Mouse (Mus musculus) MEL (cell line): ENCODE results near the gene Prkar1a. TPM values are rescaled to one million over a fixed set of nuclear protein-coding genes. Genes with fewer than 3 reads are reported as not detected.

ENCODE experiments used
- DNase-seq: peaks from one replicate; pipeline ENCODE4 v3.0.0; 2011; ENCODE audit warnings: low read depth, low spot score
- H3K27ac ChIP-seq: 2 replicates; pipeline ENCODE4 v1.5.1; 2012; ENCODE audit warnings: low read depth, mild to moderate bottlenecking, control low read depth, low read length, moderate library complexity; ENCODE audit not compliant: control insufficient read depth
- H3K27me3 ChIP-seq, 2 experiments: fragments of 150-350 bp in 1 of 2; sonication (generic) in 1 of 2; 2 replicates each; pipeline ENCODE4 v1.6.1; 2012; ENCODE audit warnings: low read length in 2 of 2, mild to moderate bottlenecking in 2 of 2, improper control_type of control experiment in 1 of 2, moderate library complexity in 1 of 2; ENCODE audit not compliant: insufficient read depth in 2 of 2, control insufficient read depth in 1 of 2
- H3K36me3 ChIP-seq, 2 experiments: 2 replicates each; pipeline ENCODE4 v1.6.1; 2012 to 2014; ENCODE audit warnings: low read length in 2 of 2, improper control_type of control experiment in 1 of 2, inconsistent platforms in 1 of 2, mild to moderate bottlenecking in 1 of 2; ENCODE audit not compliant: insufficient read depth in 2 of 2, control insufficient read depth in 1 of 2
- H3K4me1 ChIP-seq, 2 experiments: fragments of 150-350 bp in 1 of 2; sonication (generic) in 1 of 2; 2 replicates each; pipeline ENCODE4 v1.6.1; 2012; ENCODE audit warnings: low read length in 2 of 2, improper control_type of control experiment in 1 of 2, mild to moderate bottlenecking in 1 of 2; ENCODE audit not compliant: insufficient read depth in 2 of 2, control insufficient read depth in 1 of 2
- H3K4me3 ChIP-seq, 2 experiments: fragments of 150-350 bp in 1 of 2; sonication (generic) in 1 of 2; 2 replicates each; pipeline ENCODE4 v1.5.1; 2012; ENCODE audit warnings: low read depth in 2 of 2, low read length in 2 of 2, mild to moderate bottlenecking in 2 of 2, moderate library complexity in 2 of 2, control low read depth in 1 of 2, improper control_type of control experiment in 1 of 2; ENCODE audit not compliant: control insufficient read depth in 1 of 2, insufficient read depth in 1 of 2
- H3K79me2 ChIP-seq: 2 replicates; pipeline ENCODE4 v1.6.1; 2012; ENCODE audit warnings: mild to moderate bottlenecking, low read length, moderate library complexity; ENCODE audit not compliant: control insufficient read depth, poor library complexity, insufficient read depth
- H3K9ac ChIP-seq: 2 replicates; pipeline ENCODE4 v1.6.1; 2012; ENCODE audit warnings: low read depth, mild to moderate bottlenecking, control low read depth, low read length, moderate library complexity; ENCODE audit not compliant: control insufficient read depth, poor library complexity, severe bottlenecking
- H3K9me3 ChIP-seq: fragments of 150-350 bp; sonication (generic); replicated peaks from 2 replicates; pipeline ENCODE4 v1.6.1; 2012; ENCODE audit warnings: mild to moderate bottlenecking, low read length, improper control_type of control experiment, moderate library complexity; ENCODE audit not compliant: insufficient read depth
- CHD2 ChIP-seq: IDR thresholded peaks from 2 replicates; pipeline ENCODE4 v1.6.1; 2011; ENCODE audit warnings: low read length, improper control_type of control experiment
- CTCF ChIP-seq, 3 experiments: IDR thresholded peaks in 2 of 3; conservative IDR thresholded peaks in 1 of 3; 2 replicates each; pipeline ENCODE4 v1.5.1; 2011 to 2012; ENCODE audit warnings: low read length in 3 of 3, low read depth in 2 of 3, mild to moderate bottlenecking in 2 of 3, improper control_type of control experiment in 1 of 3, inconsistent platforms in 1 of 3, mixed read lengths in 1 of 3, moderate library complexity in 1 of 3; ENCODE audit not compliant: control insufficient read depth in 1 of 3, insufficient read depth in 1 of 3, poor library complexity in 1 of 3, severe bottlenecking in 1 of 3
- ELF1 ChIP-seq: IDR thresholded peaks from 2 replicates; pipeline ENCODE4 v1.6.1; 2014; ENCODE audit warnings: low read depth, mild to moderate bottlenecking, inconsistent platforms, low read length, improper control_type of control experiment, moderate library complexity
- EP300 ChIP-seq, 2 experiments: IDR thresholded peaks; 2 replicates each; pipeline ENCODE4 v1.6.1; 2011; ENCODE audit warnings: improper control_type of control experiment in 2 of 2, low read length in 2 of 2, low read depth in 1 of 2, mild to moderate bottlenecking in 1 of 2
- GATA1 ChIP-seq: IDR thresholded peaks from 2 replicates; pipeline ENCODE4 v1.6.1; 2011; ENCODE audit warnings: low read depth, low read length, improper control_type of control experiment
- HCFC1 ChIP-seq: IDR thresholded peaks from 2 replicates; pipeline ENCODE4 v1.6.1; 2012; ENCODE audit warnings: low read depth, mild to moderate bottlenecking, inconsistent platforms, low read length, improper control_type of control experiment, moderate library complexity
- MAX ChIP-seq: IDR thresholded peaks from 2 replicates; pipeline ENCODE4 v1.6.1; 2011; ENCODE audit warnings: low read length, improper control_type of control experiment
- MXI1 ChIP-seq: IDR thresholded peaks from 2 replicates; pipeline ENCODE4 v1.6.1; 2011; ENCODE audit warnings: mild to moderate bottlenecking, low read depth, low read length, improper control_type of control experiment
- MYB ChIP-seq: IDR thresholded peaks from 2 replicates; pipeline ENCODE4 v1.6.1; 2011; ENCODE audit warnings: mild to moderate bottlenecking, low read depth, low read length, improper control_type of control experiment
- MYC ChIP-seq: IDR thresholded peaks from 2 replicates; pipeline ENCODE4 v1.6.1; 2011; ENCODE audit warnings: low read depth, mild to moderate bottlenecking, low read length, improper control_type of control experiment, moderate library complexity
- NELFE ChIP-seq: IDR thresholded peaks from 2 replicates; pipeline ENCODE4 v1.6.1; 2011; ENCODE audit warnings: low read depth, low read length, improper control_type of control experiment
- POLR2A ChIP-seq, 2 experiments: IDR thresholded peaks; 2 replicates each; pipeline ENCODE4 v1.6.1; 2011 to 2012; ENCODE audit warnings: low read length in 2 of 2, mild to moderate bottlenecking in 2 of 2, control low read depth in 1 of 2, improper control_type of control experiment in 1 of 2, low read depth in 1 of 2, moderate library complexity in 1 of 2; ENCODE audit not compliant: control insufficient read depth in 1 of 2, insufficient read depth in 1 of 2, poor library complexity in 1 of 2
- POLR2AphosphoS2 ChIP-seq: IDR thresholded peaks from 2 replicates; pipeline ENCODE4 v1.6.1; 2011; ENCODE audit warnings: low read length, improper control_type of control experiment
- POLR2AphosphoS5 ChIP-seq: IDR thresholded peaks from 2 replicates; pipeline ENCODE4 v1.6.1; 2012; ENCODE audit warnings: low read depth, borderline replicate concordance, mild to moderate bottlenecking, inconsistent platforms, low read length, moderate library complexity, mixed read lengths
- RAD21 ChIP-seq: IDR thresholded peaks from 2 replicates; pipeline ENCODE4 v1.6.1; 2011; ENCODE audit warnings: mild to moderate bottlenecking, low read depth, low read length, improper control_type of control experiment
- RCOR1 ChIP-seq: IDR thresholded peaks from 2 replicates; pipeline ENCODE4 v1.6.1; 2012; ENCODE audit warnings: low read depth, mild to moderate bottlenecking, inconsistent platforms, low read length, improper control_type of control experiment
- SMC3 ChIP-seq: IDR thresholded peaks from 2 replicates; pipeline ENCODE4 v1.6.1; 2011; ENCODE audit warnings: low read depth, low read length, improper control_type of control experiment
- UBTF ChIP-seq: IDR thresholded peaks from 2 replicates; pipeline ENCODE4 v1.6.1; 2012; ENCODE audit warnings: low read depth, mild to moderate bottlenecking, inconsistent platforms, low read length, improper control_type of control experiment, moderate library complexity, borderline replicate concordance; ENCODE audit not compliant: insufficient read depth
- USF1 ChIP-seq: IDR thresholded peaks from 2 replicates; pipeline ENCODE4 v1.6.1; 2014; ENCODE audit warnings: low read depth, mild to moderate bottlenecking, inconsistent platforms, low read length, improper control_type of control experiment, moderate library complexity
- polyA plus RNA-seq, 2 experiments: library from polyadenylated mRNA; stranded (reverse) in 1 of 2; unstranded in 1 of 2; fragments of >175 nt in 1 of 2; fragments of >200 nt in 1 of 2; gene quantifications; 2 replicates each; pipeline versions ENCODE4 v1.2.1 to v1.2.4; 2012; ENCODE audit warnings: low replicate concordance in 2 of 2, low read depth in 1 of 2; ENCODE audit not compliant: insufficient read length in 2 of 2, insufficient read depth in 1 of 2, missing spikeins in 1 of 2
- total RNA-seq: library from RNA; depleted of rRNA; stranded (reverse); fragments of 300-350 nt; gene quantifications from 2 replicates; pipeline ENCODE4 v1.2.3, GENCODE M21; 2012

Prkar1a gene
- total and polyA plus RNA-seq, 3 experiments, result 69.6 to 152 TPM; not detected in 1

- H3K36me3 ChIP-seq, result no peaks in the 10 kb centered on the region
Observed at GRCm38 (mm10) chr11:109699784-109700183, 50.6 kb downstream of the Prkar1a start.

DNA sequence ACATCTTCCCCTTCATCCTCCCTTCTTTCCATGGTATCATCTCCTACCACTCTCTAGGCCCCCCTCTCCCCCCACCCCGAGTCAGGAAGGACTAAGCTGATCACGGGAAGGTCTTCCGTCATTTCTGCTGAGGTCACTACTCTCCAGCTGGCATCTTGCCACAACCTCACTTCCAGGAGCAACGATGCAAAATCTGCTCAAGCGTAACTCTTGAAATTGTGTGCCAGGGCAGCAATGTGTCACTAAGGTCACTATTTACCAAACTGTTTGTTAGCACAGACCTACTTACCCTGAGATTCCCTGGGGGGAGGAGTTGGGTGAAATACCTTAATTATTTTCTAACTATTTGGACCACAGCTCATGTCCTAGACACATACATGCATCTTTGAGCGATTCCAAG lies 51.6 kb downstream of the Prkar1a start:
- DNase-seq, result no peak
- Histone ChIP-seq H3K27me3 (no peaks in the 10 kb centered on the region), H3K9me3 (no peaks in the 10 kb centered on the region), H3K4me1 (no peaks in the 10 kb centered on the region), H3K27ac (no peak overlapping the region), H3K36me3 (no peaks in the 10 kb centered on the region), H3K9ac (no peak overlapping the region), H3K4me3 (no peak overlapping the region), H3K79me2 (no peaks in the 10 kb centered on the region)
- TF ChIP-seq POLR2A (IDR thresholded peaks at IDR 0.05; ENCODE audit: control insufficient read depth in 1 of 2, insufficient read depth in 1 of 2, low read depth in 1 of 2, low read length in 2 of 2, poor library complexity in 1 of 2) (no peak), CTCF (IDR thresholded peaks at IDR 0.05 in 2 of 3, conservative IDR thresholded peaks at IDR 0.05 in 1 of 3; ENCODE audit: control insufficient read depth in 1 of 3, insufficient read depth in 1 of 3, low read depth in 2 of 3, low read length in 3 of 3, poor library complexity in 1 of 3, severe bottlenecking in 1 of 3) (no peak)

More at GRCm38 (mm10) chr11:109699784-109700183, 50.6 kb downstream of the Prkar1a start:
- Histone ChIP-seq H3K4me3 (no peak overlapping the region), H3K79me2 (no peaks in the 10 kb centered on the region)
- peak; percentile 36 for DNase-seq
- TF ChIP-seq MXI1 (no peak), CTCF (IDR thresholded peaks at IDR 0.05 in 2 of 3, conservative IDR thresholded peaks at IDR 0.05 in 1 of 3; ENCODE audit: control insufficient read depth in 1 of 3, insufficient read depth in 1 of 3, low read depth in 2 of 3, low read length in 3 of 3, poor library complexity in 1 of 3, severe bottlenecking in 1 of 3) (peak; percentile 10 to 41 (median 21); a peak in 4 of 6 replicates), MYB (no peak), RAD21 (peak; percentile 29), MYC (no peak), RCOR1 (no peak), SMC3 (peak; percentile 14), CHD2 (no peak), NELFE (no peak), USF1 (no peak), POLR2AphosphoS2 (no peak)
- TF ChIP-seq, all 39 proteins: peak for 3
- Histone ChIP-seq H3K27ac (no peak overlapping the region), H3K9me3 (no peaks in the 10 kb centered on the region), H3K4me1 (no peaks in the 10 kb centered on the region), H3K27me3 (no peaks in the 10 kb centered on the region; a peak in 1 of 4 replicates), H3K9ac (no peak overlapping the region)

GRCm38 (mm10) chr11:109702031-109702815 lies 53.0 kb downstream of the Prkar1a start:
- no peaks in the 10 kb centered on the region for H3K9me3 ChIP-seq
- no peak overlapping the region for H3K27ac ChIP-seq
- DNase-seq, result no peak
- H3K27me3 ChIP-seq, result no peaks in the 10 kb centered on the region
- H3K4me3 ChIP-seq, result no peak overlapping the region
- no peaks in the 10 kb centered on the region for H3K4me1 ChIP-seq
- TF ChIP-seq GATA1 (no peak), MAX (no peak), MYB (no peak), CTCF (IDR thresholded peaks at IDR 0.05 in 2 of 3, conservative IDR thresholded peaks at IDR 0.05 in 1 of 3; ENCODE audit: control insufficient read depth in 1 of 3, insufficient read depth in 1 of 3, low read depth in 2 of 3, low read length in 3 of 3, poor library complexity in 1 of 3, severe bottlenecking in 1 of 3) (no peak), HCFC1 (no peak), POLR2AphosphoS5 (no peak), NELFE (no peak), EP300 (IDR thresholded peaks at IDR 0.05; ENCODE audit: low read depth in 1 of 2, low read length in 2 of 2) (no peak), POLR2AphosphoS2 (no peak), UBTF (no peak), ELF1 (no peak)
- H3K79me2 ChIP-seq, result no peaks in the 10 kb centered on the region
- no peaks in the 10 kb centered on the region for H3K36me3 ChIP-seq
- no peak overlapping the region for H3K9ac ChIP-seq
